Mouse (Mus musculus) gastrocnemius, postnatal 36 days (tissue): ENCODE measurements at regions not wholly inside any gene's neighbourhood (a gene's known extent, or its start where the extent isn't known, plus 50 kb on each side); places are given as distances from the start of the nearest gene placed in this dataset.
"Not testable (repeated sequence)": the region's sequence is repeated elsewhere in the genome, so short reads cannot be mapped to it uniquely, and the experiment has no call there.

Source experiments
- DNase-seq, 2 experiments: peaks; one replicate each; pipeline ENCODE4 v3.0.0; 2022
- intact Hi-C: fragments of 180-260 bp; cut with DNase I; formaldehyde crosslinking; loops from one replicate; pipeline ENCODE4 v1.15.1; 2025

DNA sequence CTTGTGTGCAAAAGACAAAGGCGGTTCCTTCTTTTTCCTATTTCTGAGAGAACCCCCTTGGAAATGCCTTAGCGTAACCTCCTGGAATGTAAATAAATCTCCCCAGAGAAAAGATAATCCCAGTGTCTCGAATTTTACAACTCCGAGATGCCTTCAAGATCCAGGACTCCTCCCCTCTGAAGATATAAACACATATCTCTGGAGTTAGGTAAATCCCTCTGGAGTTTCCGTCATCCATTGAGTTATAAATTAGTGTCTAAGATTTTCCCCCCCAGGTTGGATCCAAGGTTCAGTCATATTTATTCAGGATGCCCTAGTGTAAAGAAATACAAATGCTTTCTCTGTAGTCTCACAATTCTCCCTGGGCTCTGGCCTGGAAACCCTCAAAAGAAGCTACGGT is 200.3 kb downstream of the Rchy1 start:
- intact Hi-C loops, result no loop called here
- DNase-seq, result no peak

- intact Hi-C loops, result no loop called here
- DNase-seq, result no peak
These were observed 206.9 kb downstream of the Rchy1 start for GRCm38 (mm10) chr5:91755958-91756357.

- DNase-seq, intact Hi-C loops: not testable (repeated sequence)
These were observed 210.0 kb downstream of the Rchy1 start for GRCm38 (mm10) chr5:91752846-91753245.

DNA sequence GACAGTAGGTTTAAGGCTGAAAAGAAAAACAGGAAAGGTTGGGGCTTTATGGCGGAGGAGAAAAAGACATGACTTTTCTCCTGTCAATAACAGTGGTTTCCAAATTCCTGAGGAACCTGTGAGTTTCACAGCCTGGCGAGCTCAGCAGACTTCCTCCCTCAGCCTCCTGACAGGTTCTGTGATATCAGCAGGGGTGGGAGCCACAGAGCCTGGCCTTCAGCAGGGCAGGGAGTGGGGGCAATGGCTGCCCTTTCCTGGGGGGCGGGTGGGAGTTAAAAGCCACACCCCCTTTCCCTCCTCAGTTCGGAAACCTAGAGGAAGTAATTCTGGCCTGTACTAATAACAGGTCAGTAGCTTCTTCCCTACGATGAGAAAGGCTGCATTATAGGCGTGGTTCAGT is 211.7 kb downstream of the Rchy1 start:
- DNase-seq, result no peak

DNA sequence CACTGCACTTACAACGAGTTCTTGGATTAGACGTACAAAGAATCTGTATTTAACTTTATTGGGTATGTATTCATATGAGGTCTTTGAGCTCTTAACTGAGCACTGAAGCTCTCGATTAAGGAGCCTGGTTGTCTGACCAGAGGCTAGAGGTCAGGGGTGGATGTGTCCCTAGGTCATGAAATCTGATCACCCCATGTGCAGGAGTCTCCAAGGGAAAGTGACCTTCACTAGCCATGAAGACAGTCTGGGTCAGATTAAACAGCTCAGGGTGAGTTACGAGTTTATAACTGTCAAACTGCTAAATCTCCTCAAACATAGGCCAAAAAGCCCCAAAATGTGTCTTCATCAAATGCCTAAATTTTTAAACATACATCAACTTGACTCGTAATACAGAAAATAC is 216.8 kb downstream of the Rchy1 start:
- intact Hi-C loops, result no loop called here
- no peak for DNase-seq

More for the DNA sequence above, 211.7 kb downstream of the Rchy1 start:
- intact Hi-C loops, result no loop called here

- no peak for DNase-seq
- intact Hi-C loops, result no loop called here
These were observed 218.5 kb downstream of the Rchy1 start for GRCm38 (mm10) chr5:91744389-91744788.

GRCm38 (mm10) chr5:91740159-91740537 is 222.7 kb downstream of the Rchy1 start:
- DNase-seq, result no peak

DNA sequence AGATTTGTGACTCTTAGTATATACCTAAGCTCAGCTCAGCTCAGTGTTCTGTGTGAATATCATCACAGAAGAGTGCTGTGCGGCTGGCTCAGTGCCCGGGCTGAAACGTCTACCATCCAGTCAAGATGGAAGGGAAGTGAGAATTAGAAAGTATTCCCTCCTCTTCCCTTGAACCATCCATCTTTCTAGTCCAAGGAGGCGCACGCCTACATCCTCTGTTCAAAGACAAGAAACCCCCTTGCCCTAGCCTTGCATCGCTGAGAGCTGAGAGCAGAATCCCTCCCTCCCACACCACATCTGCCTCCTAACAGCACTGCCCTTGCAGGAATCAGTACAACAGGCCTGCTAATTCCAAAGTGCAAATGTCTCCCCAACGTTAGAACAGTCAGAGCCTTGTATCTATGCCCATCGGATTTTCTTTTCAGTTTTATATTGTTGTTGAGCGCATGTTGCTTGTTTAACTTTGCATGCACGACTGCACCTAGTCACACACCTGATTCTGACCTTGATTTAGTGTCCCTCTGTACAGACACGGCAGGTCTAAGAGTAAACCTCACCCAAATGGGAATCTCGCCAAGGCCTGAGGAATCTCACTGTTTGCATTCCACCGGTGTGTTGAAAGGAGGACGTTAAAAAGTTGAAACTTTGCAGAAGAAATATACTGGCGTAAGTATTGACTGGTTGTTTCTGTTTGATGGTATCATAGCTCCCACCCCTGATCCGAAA is 222.2 kb downstream of the Parm1 start:
- DNase-seq, result no peak
- intact Hi-C loops, result no loop called here

More at GRCm38 (mm10) chr5:91740159-91740537, 222.7 kb downstream of the Rchy1 start:
- intact Hi-C loops, result no loop called here

DNA sequence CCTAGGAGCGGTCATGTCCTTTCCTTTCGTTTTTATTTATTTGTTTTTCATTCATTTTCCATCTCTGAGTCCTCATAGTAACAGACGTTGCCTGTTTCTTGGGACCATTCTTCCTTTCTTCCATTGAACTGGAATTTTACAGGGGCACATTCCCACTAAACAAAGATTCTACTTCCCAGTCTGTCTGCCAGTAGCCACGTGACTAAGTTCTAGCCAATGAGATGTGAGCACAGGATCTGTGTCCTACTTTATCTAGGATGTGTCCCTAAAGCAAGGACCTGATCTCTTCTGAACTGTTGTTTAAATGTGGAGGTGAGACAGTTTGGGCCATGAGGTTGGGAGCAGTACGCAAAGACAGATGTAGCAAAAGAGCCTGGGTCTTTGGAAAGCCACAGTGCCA is 214.6 kb downstream of the Parm1 start:
- no peak for DNase-seq
- intact Hi-C loops, result no loop called here

GRCm38 (mm10) chr5:91731155-91731554 is 213.7 kb downstream of the Parm1 start:
- no peak for DNase-seq
- intact Hi-C loops, result no loop called here

DNA sequence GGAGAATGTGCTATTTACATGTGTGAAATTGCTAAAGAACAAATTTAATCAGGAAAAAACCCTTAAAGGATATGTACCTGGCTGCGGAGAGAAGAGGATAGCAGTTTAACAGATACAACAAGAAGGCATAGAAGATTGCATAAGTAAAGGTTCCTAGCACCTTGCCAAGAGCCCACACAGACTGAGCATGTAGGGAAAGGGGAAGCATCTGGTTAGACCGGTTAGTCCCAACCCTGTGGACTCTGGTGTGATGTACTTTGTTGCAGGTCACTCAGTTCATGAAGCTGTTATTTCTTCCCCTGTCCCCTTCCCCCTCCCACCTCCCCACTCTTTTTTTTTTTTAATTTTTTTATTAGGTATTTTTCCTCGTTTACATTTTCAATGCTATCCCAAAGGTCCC is 212.5 kb downstream of the Parm1 start:
- no peak for DNase-seq
- intact Hi-C loops, result no loop called here

DNA sequence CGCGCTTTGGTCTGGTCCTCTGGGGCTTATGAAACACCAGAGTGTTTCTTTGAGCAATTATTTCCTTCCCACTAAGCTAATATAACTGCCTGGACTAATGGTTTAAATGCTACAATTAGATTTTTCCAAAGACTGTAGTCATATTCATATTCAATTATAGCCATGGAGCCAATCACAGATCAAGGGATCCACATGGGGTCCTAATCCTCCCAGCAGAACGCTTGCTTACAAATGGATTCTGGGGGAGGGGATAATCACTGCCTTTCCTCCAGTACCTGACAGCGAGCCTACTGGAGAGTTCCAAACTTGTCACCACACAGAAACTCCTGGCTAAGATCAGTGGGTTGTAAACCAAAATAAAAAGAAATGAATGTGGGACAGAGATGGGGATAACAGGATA is 212.0 kb downstream of the Parm1 start:
- no peak for DNase-seq
- intact Hi-C loops, result no loop called here

- intact Hi-C loops, result no loop called here
- DNase-seq, result no peak
These were observed 210.0 kb downstream of the Parm1 start for GRCm38 (mm10) chr5:91727448-91727847.

DNA sequence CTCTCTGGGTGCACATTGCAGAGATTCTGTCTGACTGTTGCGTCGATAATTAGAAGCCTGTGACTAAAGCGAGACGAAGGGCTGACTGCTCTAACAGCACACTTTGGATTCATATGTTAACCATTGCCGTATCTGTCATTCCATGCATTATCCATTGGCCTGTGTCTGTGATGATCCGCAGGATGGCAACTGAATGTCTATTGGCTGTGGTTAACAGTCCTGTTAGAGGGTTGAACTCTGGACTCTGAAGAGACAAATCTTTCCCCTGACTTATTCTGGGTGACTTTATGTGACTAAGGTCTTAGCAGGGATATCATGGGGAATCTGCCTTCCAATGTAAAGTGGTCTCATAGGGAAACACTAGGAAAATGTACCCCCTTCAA is 208.7 kb downstream of the Parm1 start:
- DNase-seq, result no peak

DNA sequence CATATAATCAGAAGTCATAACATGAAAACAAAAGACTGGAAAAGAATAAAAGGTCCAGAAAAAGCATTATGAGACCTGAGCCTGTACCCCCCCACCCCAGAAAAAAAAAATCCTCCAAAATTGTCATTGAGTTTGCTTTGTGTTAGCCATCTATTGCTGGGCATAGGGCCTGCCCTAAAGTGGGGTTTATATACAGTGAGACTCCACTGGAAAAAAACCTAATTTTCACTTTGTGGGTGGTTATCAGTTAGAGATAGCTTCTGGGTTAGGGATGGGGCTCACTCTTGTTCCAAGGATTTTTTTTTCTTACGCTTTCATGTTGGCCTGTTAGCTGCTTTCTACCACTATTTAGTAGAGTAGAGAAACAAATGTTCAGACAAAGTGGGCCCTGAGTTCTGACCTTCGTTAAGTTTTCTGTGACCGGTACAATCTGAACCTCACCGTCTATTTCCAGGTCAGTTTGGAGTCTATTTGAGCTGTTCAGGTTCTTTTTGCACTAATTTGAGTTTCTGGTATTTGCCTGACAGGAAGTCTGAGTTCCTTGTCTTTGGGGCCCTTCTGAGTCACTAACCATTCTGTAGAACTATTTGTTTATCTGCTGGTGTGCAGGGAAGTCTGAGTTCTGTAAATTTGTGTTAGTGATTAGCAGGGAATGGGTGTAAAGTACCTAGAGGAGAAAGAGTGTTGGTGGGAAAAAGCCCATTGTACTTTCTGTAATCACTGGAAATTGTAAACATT is 208.1 kb downstream of the Parm1 start:
- DNase-seq, result no peak

More for the DNA sequence above, 208.7 kb downstream of the Parm1 start:
- intact Hi-C loops, result no loop called here

DNA sequence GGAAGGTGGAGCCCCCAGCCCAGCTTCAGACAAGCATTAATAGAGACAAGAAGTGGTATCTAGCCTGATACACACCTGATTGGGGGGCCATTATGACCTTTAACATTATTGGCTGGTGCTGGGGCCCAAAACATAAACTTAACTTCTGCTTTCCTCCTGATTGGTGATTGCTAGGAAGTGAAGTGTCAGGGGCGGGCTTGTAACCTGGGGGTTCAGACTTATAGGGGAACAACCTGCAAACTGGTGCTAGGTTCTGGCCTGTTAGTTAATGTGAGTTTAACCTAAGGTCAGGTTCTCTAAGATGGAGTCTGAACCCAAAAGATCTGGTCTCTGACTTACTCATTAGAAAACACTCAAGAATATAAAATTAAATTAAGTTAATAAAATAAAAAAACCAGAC is 207.5 kb downstream of the Parm1 start:
- no peak for DNase-seq
- intact Hi-C loops, result no loop called here

More for the DNA sequence above, 208.1 kb downstream of the Parm1 start:
- intact Hi-C loops, result no loop called here

DNA sequence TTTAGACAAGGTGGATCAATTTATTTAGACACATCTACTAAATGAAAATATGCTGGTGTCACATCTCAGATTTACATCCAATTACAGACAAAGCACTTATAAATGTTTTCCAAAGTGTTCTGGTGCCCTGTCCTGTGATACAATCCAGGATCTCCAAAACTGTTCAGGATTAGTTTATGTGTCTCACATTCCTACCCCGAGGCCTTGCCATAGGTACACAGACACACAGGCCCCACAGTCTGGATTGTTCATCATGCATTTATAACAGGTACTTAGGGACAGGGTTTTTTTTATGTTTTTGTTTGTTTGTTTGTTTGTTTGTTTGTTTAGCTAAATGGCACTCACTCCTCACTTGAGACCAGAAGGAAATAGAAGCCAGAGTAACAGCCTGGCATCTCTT is 206.0 kb downstream of the Parm1 start:
- no peak for DNase-seq
- intact Hi-C loops, result no loop called here

DNA sequence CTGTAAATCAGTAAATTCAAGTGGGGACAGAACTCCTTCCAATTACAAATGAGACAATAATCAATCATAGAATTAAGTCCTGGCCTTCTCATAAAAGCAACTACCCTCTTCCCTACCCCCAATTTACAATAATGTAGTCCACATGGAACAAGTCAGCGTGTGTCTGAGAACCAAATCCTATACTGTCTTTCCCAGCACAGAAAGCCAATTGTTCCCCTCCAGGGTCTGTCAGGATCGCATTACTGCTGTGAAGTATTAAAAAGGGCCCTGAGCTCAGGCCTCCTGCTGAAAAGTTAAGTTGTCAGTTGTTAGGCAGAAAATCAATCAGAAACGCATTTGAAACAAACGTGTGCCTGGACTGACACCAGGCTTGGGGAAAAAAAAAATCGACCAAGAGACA is 205.6 kb downstream of the Parm1 start:
- no peak for DNase-seq
- intact Hi-C loops, result no loop called here

DNA sequence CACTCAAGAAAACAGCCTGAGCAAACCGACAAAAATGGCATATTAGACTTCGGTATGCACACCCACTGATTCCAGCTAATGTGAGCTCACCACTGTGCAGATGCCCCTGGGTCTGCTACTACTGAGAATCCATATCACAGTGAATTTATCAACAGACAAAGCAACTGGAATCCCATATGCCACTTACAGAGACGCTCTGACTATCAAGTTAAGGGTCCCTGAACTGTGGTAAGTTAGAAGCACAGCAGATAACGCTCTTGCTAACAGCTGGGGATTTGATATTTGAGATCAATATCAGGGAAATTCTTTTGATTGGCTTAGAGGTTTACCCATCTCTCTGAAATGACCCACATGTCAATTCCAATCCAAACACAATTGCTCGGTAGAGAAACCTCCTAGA is 205.0 kb downstream of the Parm1 start:
- intact Hi-C loops, result no loop called here

DNA sequence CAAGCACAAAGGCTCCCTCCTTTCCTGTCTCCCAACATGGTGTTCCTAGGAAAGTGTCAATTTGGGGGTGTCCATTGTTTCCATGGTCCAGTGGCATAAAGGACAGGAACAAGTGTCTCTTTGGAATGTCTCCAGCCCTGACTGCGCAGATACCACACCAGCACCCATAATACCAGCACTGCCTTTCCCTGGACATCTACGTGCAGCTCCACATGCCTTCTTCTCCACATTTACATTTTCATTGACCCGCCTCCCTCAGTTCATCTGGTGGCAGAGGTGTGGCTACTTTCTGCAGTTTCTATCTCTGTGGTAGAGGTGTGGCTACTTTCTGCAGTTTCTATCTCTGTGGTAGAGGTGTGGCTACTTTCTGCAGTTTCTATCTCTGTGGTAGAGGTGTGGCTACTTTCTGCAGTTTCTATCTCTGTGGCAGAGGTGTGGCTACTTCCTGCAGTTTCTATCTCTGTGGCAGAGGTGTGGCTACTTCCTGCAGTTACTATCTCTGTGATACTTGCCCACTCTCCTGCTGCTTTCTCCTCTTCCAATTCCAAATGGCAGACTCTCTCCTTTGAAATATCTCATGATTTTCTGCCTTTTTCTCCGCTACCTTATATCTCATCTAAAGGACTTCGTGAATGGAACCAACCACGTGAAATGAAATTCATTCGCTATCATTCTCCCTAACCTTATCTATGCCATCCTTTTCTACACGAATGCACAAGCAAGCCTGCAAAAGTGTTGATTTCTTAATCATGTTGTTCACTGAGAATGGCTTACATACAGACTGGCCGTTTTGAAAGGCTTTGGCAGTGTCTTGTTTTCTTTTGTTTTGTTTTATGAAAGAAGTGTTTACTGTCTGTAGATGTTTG is 204.0 kb downstream of the Parm1 start:
- no peak for DNase-seq
- intact Hi-C loops, result no loop called here

More for the DNA sequence above, 205.0 kb downstream of the Parm1 start:
- no peak for DNase-seq

- no peak for DNase-seq
- intact Hi-C loops, result no loop called here
These were observed 195.6 kb downstream of the Parm1 start for GRCm38 (mm10) chr5:91713020-91713419.
